Mouse (Mus musculus): ENCODE measurements around the gene Efcab2.

The Efcab2 gene

GRCm38 (mm10) chr1:178405951-178406711, at the start of gene Efcab2:
Efcab2 (plus strand) TSS chr1:178406085.
- peak; percentile 93 for DNase-seq

DNA sequence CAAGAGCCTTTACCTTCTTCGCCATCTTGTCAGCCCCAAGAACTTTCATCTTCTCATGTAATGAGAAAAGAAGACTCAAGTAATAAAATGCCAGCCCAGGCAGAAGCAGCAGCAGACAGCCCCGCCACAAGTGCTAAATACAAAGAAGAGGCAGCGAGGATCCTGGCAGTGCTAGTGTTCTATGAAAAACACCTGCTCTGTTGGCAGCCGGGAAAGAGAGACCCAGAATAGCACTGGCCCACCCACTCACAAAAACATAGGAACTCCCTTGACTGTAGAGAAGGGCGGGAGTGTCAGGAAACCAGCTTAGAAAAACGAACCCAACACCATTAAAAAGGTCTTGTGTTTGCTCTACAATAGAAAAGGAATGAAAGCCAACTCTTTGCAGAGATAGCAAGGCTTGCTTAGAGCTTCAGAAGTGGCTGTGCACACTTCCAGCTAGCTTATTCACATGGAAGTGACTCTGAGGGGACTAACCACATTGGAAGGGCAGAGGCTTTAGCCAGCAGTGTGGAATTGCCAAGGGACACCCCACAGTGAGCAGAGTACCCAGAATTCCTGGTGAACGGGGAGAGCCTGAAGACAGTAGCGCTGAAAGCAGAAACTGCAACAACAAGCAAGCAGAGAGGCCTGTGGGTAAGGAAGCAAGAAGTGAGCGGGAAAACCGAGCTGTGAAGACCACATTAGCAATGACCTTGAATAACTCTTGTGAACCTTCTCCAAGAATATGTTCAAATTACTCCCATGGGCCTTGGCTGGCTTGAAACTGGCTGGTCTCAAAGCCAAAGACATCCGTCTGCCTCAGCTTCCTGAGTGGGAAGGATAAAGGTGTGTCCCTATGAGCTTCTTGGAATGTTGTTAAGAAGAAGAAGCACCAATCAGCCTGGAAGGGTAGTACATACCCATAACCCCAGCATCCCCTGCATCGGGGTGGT, 47.8 kb upstream of the Efcab2 start:
- DNase-seq, result no peak

DNA sequence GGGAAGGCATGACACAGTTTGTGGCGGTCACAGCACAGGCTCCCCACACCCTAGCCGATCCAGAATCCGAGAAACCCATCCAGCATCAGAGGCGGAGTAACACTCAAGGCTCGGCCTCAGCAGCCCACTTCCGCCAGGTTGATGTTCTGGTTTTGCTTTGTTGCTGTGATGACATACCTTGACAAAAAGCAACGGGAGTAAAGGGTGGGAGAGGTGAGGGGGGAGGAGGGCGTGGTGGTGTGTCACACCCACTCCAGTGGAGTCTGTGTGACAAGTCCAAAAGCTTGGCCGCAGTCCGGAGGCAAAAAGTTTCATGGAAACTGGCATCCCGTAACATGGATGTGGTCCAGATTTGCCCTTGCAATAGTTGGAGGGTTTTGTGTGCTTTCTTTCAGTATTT, 45.6 kb upstream of the Efcab2 start:
- DNase-seq, result no peak

GRCm38 (mm10) chr1:178360702-178361101, 45.2 kb upstream of the Efcab2 start:
- DNase-seq, result no peak

- no peak for DNase-seq
Observed at GRCm38 (mm10) chr1:178365171-178365570, 40.7 kb upstream of the Efcab2 start.

DNA sequence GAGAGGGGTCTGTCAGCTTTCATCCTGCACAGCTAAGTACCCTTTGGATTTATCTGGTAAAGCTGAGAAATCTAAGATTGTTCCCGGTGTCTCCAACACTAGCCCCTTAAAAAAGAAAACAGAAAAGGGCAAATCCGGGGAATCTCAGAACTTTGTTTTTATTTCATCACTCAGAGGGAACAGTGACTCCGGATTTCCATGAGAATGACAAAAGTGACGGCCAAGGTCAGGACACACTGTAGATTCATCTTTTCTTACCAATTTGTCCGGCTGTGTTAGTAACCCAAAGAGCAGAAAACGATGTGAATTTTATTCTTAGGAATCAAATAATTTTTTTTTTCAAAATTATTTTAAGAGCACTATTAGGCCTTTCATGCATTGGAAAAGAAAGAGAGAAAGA, 37.8 kb upstream of the Efcab2 start:
- DNase-seq, result no peak

DNA sequence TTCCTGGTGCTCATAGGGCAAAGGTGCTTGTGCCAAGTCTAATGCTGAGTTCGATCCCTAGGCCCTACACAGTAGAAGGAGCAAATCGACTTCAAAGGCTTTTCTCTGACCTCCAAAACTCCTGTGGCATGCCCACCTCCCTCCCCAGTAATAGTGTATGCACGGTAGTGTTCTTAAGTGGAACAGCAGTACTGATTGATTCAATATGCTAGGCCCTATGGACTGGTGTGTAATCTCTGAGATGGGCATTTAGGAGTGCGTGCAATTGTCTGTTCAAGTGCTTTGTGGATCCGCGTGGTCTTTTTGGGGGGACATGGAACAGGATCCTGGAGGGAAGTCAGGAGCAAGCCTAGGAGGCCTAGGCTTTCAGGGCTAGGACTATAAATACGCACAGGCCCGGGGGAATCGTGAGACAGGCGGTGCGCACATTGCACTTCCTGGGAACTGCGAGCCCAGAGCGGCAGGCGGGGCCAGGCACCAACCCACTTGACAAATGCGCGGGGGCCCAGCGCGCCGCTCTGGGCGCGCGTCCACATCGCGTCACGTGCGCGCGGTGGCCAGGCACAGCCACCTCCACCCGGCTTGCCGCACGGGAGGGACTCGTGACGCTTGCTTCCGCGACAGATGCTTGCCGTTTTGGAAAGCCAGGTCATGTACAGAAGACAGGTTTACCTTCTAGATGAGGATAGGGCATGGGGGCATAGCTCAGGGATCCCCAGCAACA, 37.2 kb upstream of the Efcab2 start:
- DNase-seq, result peak; percentile 94

DNA sequence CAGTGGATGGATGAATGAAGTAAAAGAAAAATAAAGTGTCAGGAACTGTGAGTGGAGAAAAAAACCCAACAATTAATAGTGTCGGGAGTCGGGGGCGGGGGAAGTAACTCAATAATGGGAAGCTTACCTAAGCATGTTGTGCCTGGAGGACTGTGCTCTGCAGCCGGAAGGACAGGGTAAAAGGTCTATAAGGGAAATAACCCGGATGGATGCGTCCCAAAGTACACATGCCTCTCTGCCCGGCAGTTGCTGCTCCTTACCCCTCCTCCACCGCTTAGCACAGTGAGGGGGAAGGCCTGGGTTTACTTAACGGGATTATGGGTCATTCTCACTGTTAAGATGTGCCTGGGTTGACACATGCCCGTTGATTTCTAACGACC, 36.6 kb upstream of the Efcab2 start:
- DNase-seq, result no peak

- no peak for DNase-seq
Observed at GRCm38 (mm10) chr1:178372681-178373080, 33.2 kb upstream of the Efcab2 start.

GRCm38 (mm10) chr1:178375381-178375780, 30.5 kb upstream of the Efcab2 start:
- DNase-seq, result no peak

DNA sequence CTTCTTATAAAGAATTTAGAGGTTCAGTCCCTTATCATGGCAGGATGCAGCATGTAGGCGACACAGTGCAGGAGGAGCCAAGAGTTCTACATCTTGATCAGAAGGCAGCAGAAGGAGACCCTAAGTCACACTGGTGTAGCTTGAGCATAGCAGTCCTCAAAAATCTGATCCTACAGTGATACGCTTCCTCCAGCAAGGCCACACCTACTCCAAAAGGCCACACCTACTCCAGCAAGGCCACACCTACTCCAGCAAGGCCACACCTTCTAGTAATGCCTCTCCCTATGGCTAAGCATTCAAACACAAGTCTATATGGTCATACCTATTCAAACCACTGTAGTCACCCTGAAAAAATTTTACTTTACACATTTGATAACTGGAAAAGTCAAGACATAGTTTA, 29.8 kb upstream of the Efcab2 start:
- no peak for DNase-seq

DNA sequence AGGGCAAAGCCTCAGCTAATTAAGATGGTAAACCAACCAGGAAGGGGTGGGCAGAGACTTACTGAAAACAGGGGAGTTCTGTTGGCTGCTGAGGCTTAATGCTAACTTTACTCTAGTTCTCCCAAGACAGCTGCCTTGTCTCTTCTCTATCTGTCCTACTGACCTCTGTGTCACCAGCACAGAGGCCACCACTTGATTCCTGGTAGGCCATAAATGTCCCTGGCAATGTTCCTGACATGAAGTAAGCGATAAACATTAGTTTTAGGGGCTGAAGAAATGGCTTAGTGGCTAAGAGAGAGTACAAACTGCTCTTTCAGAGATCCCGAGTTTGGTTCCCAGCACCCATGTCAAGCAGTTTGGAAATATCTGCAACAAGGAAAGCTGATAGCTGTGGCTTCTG, 29.0 kb upstream of the Efcab2 start:
- DNase-seq, result no peak

DNA sequence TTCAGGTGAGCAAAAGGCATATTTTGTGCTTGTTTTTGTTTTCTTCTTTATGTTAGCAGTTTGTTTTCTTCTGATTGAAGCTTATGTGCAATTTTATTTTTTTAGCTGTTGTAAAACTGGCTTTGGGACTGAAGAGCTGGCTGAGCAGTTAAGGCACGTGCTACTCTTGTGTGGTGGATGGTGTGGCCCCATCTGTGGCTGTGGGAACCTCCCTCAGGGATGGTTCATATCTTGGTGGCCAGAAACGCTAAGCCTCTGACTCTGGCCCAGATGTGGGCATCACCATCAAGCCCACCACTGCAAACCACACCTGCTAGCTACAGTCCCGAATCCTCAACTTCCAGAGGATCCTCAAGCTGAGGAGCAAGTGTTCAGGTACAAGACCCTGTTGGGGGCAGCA, 27.8 kb upstream of the Efcab2 start:
- no peak for DNase-seq

GRCm38 (mm10) chr1:178379224-178379623, 26.7 kb upstream of the Efcab2 start:
- no peak for DNase-seq

- DNase-seq, result no peak
Observed at GRCm38 (mm10) chr1:178382165-178382564, 23.7 kb upstream of the Efcab2 start.

DNA sequence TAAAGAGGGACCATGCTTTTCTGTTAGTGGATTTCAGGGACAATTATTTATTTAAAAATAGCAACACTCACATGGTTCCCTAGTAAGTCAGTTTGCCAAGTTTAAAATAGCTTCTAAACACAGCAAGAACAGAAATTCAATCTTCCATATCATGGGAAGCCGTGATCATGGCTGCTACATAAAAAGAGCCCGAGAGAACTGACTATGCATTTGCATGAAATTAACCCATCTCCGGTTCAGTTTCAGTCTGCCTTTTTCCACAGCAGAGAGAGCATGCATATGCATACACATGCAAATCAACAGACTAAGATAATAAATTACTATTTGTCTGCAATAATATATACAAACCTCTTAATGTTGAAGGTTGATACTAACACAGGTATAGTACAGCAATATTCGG, 17.1 kb upstream of the Efcab2 start:
- no peak for DNase-seq

DNA sequence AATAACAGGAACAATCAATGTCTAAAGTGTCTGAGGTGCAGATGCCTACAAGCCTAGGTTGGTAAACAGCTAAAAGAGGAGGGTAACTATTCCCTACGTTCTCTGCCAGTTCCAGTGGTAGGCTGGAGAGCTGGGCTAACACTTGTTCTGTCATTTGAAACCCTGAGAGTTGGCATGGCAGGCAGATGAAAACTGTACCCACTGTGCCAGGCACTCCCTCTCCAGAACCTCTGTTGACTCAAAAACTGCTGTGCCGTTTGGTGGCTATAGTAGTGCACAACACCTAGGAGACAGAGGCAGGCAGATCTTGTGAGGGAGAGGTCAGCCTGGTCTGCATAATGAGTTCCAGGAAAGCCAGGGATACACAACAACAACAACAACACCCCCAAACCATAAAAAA, 16.5 kb upstream of the Efcab2 start:
- DNase-seq, result no peak

- DNase-seq, result no peak
Observed at GRCm38 (mm10) chr1:178392970-178393369, 12.9 kb upstream of the Efcab2 start.

- DNase-seq, result no peak
Observed at GRCm38 (mm10) chr1:178395091-178395490, 10.8 kb upstream of the Efcab2 start.

- peak; percentile 84 for DNase-seq
Observed at GRCm38 (mm10) chr1:178396383-178396782, 9.5 kb upstream of the Efcab2 start.

GRCm38 (mm10) chr1:178399879-178400278, 6.0 kb upstream of the Efcab2 start:
- no peak for DNase-seq

DNA sequence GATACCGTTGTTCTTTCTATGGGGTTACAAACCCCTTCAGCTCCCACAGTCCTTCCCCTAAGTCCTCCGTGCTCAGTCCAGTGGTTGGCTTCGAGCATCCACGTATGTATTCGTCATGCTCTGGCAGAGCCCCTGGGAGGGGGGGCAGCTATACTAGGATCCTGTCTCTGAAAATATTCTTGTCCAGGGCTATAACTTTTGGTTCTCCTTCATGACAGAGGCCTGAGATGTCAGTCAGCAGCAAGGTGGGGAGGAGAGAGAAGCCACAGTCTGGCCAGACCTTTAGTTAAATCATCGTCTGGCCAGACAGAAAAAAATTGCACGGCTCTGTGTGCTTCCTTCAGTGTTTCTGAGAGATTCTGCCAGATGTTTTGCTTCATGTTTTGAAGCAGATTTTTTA, 5.2 kb upstream of the Efcab2 start:
- DNase-seq, result no peak

DNA sequence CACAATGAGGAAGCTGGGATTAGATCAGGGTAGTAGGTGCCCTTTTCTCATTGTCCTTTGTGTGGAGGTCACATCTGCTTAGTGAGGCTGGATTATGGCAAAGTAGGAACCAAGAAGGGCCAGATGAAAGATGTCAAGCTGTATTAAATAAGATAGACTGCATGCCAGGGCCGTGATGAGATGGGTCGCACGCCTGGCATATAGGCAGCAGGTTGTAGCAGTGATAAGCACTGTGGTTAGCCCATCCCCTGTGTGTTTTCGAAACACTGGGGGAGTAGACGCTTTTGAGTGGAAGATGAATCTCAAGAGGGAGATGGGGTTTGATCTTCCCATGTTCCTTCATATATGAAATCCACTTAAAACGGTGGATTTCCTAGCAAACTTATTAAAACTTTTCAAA, 3.9 kb upstream of the Efcab2 start:
- no peak for DNase-seq
